Mouse (Mus musculus) inflammation-experienced regulatory T-cells, adult 16 weeks (primary cell): ENCODE data around the gene Btbd35f11. TPM values are rescaled to one million over a fixed set of nuclear protein-coding genes. Genes with fewer than 3 reads are reported as not detected.

Source experiments
- polyA plus RNA-seq: library from polyadenylated mRNA; unstranded; fragments of 100-300 nt; shearing (Covaris generic); gene quantifications from one replicate; pipeline ENCODE4 v1.2.1, GENCODE M21; 2017

Gene Btbd35f11
- not detected for polyA plus RNA-seq

DNA sequence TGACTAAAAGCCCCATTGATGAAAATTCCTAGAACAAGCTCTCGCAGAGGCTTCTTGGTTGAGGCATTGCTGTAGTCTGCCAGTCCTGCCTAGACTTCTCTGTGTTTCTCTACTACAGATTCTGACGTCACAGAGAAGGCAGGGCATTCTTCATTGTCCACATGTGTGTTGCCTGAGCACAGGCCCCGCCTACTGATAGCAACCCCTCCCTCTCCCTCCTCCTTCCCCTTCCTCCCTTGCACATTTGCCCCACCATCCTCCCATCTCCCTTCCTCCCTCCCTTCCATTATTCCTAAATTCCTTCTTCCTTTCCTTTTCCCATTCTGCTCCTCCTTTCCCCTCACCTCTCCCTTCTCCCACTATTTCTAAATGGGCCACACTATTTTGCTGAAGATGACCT is at the start of gene Btbd35f11:
Btbd35f11 (minus strand) TSS at position 101 of the 400 bp plus-strand sequence.

Other genes starting within 250 kb of the Btbd35f11 start
- gene Btbd35f24, start 247.9 kb downstream of the Btbd35f11 start, polyA plus RNA-seq, result not detected